Mouse (Mus musculus): ENCODE results near the gene Bag3.
"Not testable (repeated sequence)": the region's sequence is repeated elsewhere in the genome, so short reads cannot be mapped to it uniquely, and the experiment has no call there.

- not testable (repeated sequence) for TF ChIP-seq CTCF (conservative IDR thresholded peaks at IDR 0.05; ENCODE audit: low read length); NANOG (IDR thresholded peaks at IDR 0.05; ENCODE audit: borderline replicate concordance, low read length)
These were observed 47.2 kb downstream of the Bag3 start for GRCm38 (mm10) chr7:128570657-128571056.
